Mouse (Mus musculus): ENCODE measurements at regions not wholly inside any gene's neighbourhood (a gene's known extent, or its start where the extent isn't known, plus 50 kb on each side); places are given as distances from the start of the nearest gene placed in this dataset.

DNA sequence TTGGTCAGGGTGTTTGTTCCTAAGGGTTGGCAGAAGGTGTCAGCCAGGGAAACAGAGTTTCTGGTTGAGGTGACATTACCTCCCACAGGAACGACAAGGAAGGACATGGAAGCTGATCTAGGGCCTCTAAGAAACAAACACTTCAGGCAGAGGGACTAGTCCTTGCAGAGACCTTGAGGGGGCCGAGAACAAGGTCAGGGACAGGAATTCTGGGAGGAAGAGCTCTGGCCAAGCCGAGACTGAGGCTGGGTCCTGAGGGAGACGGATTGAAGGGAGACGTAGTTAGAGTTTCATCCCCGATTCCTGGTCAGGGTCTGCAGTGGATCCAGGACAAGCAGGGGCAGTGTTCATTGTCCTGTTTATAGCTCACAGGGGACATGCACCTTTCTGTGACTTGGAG lies 68.2 kb upstream of the Ptpn1 start:
- Histone ChIP-seq H3K9me3 (replicated peaks; ENCODE audit: low read length) (no peaks in the 10 kb centered on the region), H3K36me3 (replicated peaks in 1 of 2; ENCODE audit: control insufficient read depth in 1 of 2, insufficient read depth in 1 of 2, low read length in 1 of 2) (no peaks in the 10 kb centered on the region), H3K4me1 (ENCODE audit: control insufficient read depth in 1 of 2, insufficient read depth in 2 of 2) (no peaks in the 10 kb centered on the region), H3K27ac (ENCODE audit: insufficient read depth, low read depth) (no peak overlapping the region), H3K4me2 (ENCODE audit: insufficient read depth, low read depth, poor library complexity, severe bottlenecking) (no peak overlapping the region), H3K9ac (ENCODE audit: insufficient read depth, low read depth) (no peak overlapping the region), H3K4me3 (replicated peaks in 1 of 3; ENCODE audit: low read depth in 2 of 3, low read length in 2 of 3, poor library complexity in 1 of 3) (no peak overlapping the region), H3K27me3 (replicated peaks) (peaks cover 100% of the 10 kb centered on the region), H3K79me2 (replicated peaks; ENCODE audit: control insufficient read depth, extremely low read depth, insufficient read depth, poor library complexity, severe bottlenecking) (no peaks in the 10 kb centered on the region)
- DNase-seq (ENCODE audit: extremely low read depth): no peak
- dilution Hi-C loops (cut with MboI; ENCODE audit: extremely low pct_ligation_motif_present, extremely low pct_unique_long_range_greater_than_20kb, low sequenced_read_pairs): no loop called here
- TF ChIP-seq POLR2A (IDR thresholded peaks at IDR 0.05; ENCODE audit: low read depth, low read length) (no peak), MAFK (IDR thresholded peaks at IDR 0.05; ENCODE audit: insufficient replicate concordance, low read length) (no peak), NELFE (IDR thresholded peaks at IDR 0.05; ENCODE audit: low read depth, low read length) (no peak), EP300 (IDR thresholded peaks at IDR 0.05; ENCODE audit: low read length) (no peak), UBTF (IDR thresholded peaks at IDR 0.05; ENCODE audit: low read depth, low read length) (no peak), TCF12 (IDR thresholded peaks at IDR 0.05; ENCODE audit: low read depth, low read length) (no peak), MAZ (IDR thresholded peaks at IDR 0.05; ENCODE audit: low read depth, low read length) (no peak), JUN (IDR thresholded peaks at IDR 0.05; ENCODE audit: insufficient read depth, low read depth, low read length) (no peak), JUND (conservative IDR thresholded peaks at IDR 0.05; ENCODE audit: low read depth, low read length) (no peak), ZNF384 (IDR thresholded peaks at IDR 0.05; ENCODE audit: low read depth, low read length) (no peak), NRF1 (IDR thresholded peaks at IDR 0.05; ENCODE audit: low read depth, low read length) (no peak), SMC3 (IDR thresholded peaks at IDR 0.05; ENCODE audit: low read depth, low read length) (no peak), RAD21 (IDR thresholded peaks at IDR 0.05; ENCODE audit: low read depth, low read length) (no peak), MAX (IDR thresholded peaks at IDR 0.05; ENCODE audit: low read length) (no peak), MYC (IDR thresholded peaks at IDR 0.05; ENCODE audit: low read depth, low read length) (no peak), ZKSCAN1 (IDR thresholded peaks at IDR 0.05; ENCODE audit: borderline replicate concordance, low read depth, low read length) (no peak), CHD2 (IDR thresholded peaks at IDR 0.05; ENCODE audit: low read length) (no peak), GABPA (IDR thresholded peaks at IDR 0.05; ENCODE audit: insufficient replicate concordance, low read depth, low read length) (no peak), CTCF (conservative IDR thresholded peaks at IDR 0.05 in 1 of 2, IDR thresholded peaks at IDR 0.05 in 1 of 2; ENCODE audit: low read depth in 2 of 2, low read length in 2 of 2) (no peak), KAT2A (IDR thresholded peaks at IDR 0.05; ENCODE audit: insufficient replicate concordance, low read length) (no peak)
- in situ Hi-C loops (cut with MboI; ENCODE audit: low pct_ligation_motif_present, low pct_unique_long_range_greater_than_20kb, low sequenced_read_pairs): no loop called here

DNA sequence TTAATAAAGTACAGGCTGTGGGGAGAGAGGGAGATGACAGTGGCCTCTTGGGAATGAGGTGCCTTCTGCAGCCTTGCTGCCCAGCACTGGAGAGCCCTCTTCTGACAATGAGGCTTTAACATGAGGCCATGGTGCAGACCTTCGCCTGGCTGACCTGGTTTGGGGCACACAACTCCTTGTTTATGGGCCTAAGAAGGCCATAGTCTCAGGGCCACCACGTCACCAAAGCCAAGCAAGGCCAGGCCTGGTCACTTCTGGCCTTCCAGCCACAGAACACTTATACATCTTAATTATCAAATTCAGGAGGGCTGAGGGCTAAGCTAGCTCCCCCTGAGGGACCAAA lies 70.7 kb upstream of the Ptpn1 start:
- Histone ChIP-seq H3K9ac (ENCODE audit: insufficient read depth, low read depth) (no peak overlapping the region), H3K36me3 (replicated peaks in 1 of 2; ENCODE audit: control insufficient read depth in 1 of 2, insufficient read depth in 1 of 2, low read length in 1 of 2) (no peaks in the 10 kb centered on the region), H3K4me1 (ENCODE audit: control insufficient read depth in 1 of 2, insufficient read depth in 2 of 2) (no peaks in the 10 kb centered on the region), H3K4me2 (ENCODE audit: insufficient read depth, low read depth, poor library complexity, severe bottlenecking) (no peak overlapping the region), H3K27ac (ENCODE audit: insufficient read depth, low read depth) (no peak overlapping the region), H3K27me3 (replicated peaks) (peaks cover 98% of the 10 kb centered on the region), H3K79me2 (replicated peaks; ENCODE audit: control insufficient read depth, extremely low read depth, insufficient read depth, poor library complexity, severe bottlenecking) (no peaks in the 10 kb centered on the region), H3K4me3 (replicated peaks in 1 of 3; ENCODE audit: low read depth in 2 of 3, low read length in 2 of 3, poor library complexity in 1 of 3) (no peak overlapping the region), H3K9me3 (replicated peaks; ENCODE audit: low read length) (no peaks in the 10 kb centered on the region)
- TF ChIP-seq USF1 (IDR thresholded peaks at IDR 0.05; ENCODE audit: low read depth, low read length) (no peak), TCF12 (IDR thresholded peaks at IDR 0.05; ENCODE audit: low read depth, low read length) (no peak), RCOR1 (conservative IDR thresholded peaks at IDR 0.05; ENCODE audit: low read depth, low read length) (no peak), CHD1 (IDR thresholded peaks at IDR 0.05; ENCODE audit: low read depth, low read length) (no peak), PAX5 (IDR thresholded peaks at IDR 0.05; ENCODE audit: low read length) (no peak), GABPA (IDR thresholded peaks at IDR 0.05; ENCODE audit: insufficient replicate concordance, low read depth, low read length) (no peak)
- dilution Hi-C loops (cut with MboI; ENCODE audit: extremely low pct_ligation_motif_present, extremely low pct_unique_long_range_greater_than_20kb, low sequenced_read_pairs) (no loop called here), in situ Hi-C loops (cut with MboI; ENCODE audit: low pct_ligation_motif_present, low pct_unique_long_range_greater_than_20kb, low sequenced_read_pairs) (no loop called here)
- DNase-seq (ENCODE audit: extremely low read depth): no peak
